Mouse (Mus musculus): ENCODE data around the gene Xrcc3.
A peak's percentile ranks its signal among the peaks of the same experiment; 100 is the strongest.

Gene Xrcc3

GRCm38 (mm10) chr12:111814769-111815762, 1.4 kb upstream of the Xrcc3 start:
- DNase-seq, result peak; percentile 47

GRCm38 (mm10) chr12:111813111-111813765, 435 bp downstream of the Xrcc3 start:
- no peak for DNase-seq

- DNase-seq, result no peak
Measured at GRCm38 (mm10) chr12:111812611-111813010, 1.1 kb downstream of the Xrcc3 start.

GRCm38 (mm10) chr12:111812075-111812474, 1.6 kb downstream of the Xrcc3 start:
- no peak for DNase-seq

GRCm38 (mm10) chr12:111809762-111810161, 3.9 kb downstream of the Xrcc3 start:
- peak; percentile 76 for DNase-seq

GRCm38 (mm10) chr12:111808775-111809174, 4.9 kb downstream of the Xrcc3 start:
- no peak for DNase-seq

DNA sequence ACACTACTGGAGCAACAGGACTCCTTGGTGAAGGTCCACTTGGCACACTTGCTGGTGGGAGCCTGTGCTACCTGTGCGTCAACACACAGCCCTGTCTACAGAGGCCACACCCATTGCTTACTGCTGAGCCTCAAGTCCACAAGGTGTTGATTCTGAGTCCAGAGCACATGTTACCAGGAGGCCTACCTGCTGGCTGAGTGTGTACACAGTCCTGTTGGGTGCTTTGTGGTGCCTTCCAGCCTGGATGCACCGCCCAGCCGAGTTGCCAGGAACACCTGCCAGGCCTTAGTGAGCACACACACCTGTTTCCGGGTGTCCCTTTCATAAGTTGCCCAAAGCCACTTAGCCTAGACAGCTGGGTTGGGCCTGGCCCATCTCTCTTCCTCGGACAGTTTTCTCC, 10.1 kb downstream of the Xrcc3 start:
- no peak for DNase-seq

- peak; percentile 47 for DNase-seq
Measured at GRCm38 (mm10) chr12:111800459-111801183, 13.1 kb downstream of the Xrcc3 start.

DNA sequence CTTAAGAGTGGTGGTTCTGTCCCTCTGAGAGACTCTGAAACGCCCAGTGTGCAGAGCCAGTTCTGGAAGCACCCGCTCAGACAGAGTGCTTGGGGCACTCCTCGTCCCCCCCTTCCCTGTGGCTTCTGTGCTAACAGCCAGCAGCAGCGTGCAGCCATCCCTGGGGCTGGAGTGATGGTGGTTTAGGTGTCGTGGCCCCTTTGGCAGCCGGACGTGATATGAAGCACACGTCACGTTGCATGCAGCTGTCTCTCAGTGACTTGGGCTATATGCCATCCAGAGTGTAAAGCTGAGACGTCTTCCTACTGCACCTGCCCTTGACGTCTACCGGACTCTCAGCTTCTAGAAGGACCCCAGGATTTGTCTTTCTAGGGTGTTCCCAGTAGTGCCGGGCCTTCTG, 15.2 kb downstream of the Xrcc3 start:
- no peak for DNase-seq

DNA sequence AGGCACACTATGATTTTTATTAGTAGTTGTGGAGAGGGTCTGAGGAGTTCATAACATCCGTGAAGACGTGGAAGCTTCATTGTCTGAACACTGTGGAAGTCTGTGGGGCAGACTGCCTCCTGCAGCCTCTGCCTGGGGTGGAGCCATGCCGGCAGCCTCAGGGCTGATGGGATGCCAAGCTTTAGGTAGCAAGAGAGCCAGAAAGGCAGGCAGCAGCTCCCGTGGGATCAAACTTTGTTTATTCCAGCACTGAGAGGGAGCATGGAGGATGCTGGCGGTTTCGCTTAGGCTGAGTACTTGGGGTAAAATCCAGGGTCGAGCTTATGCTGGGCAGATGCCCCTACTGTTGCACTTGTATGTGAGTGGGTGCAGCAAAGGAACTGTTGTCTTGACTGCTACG, 16.4 kb downstream of the Xrcc3 start:
- no peak for DNase-seq

- peak; percentile 64 for DNase-seq
Measured at GRCm38 (mm10) chr12:111795180-111795895, 18.3 kb downstream of the Xrcc3 start.

DNA sequence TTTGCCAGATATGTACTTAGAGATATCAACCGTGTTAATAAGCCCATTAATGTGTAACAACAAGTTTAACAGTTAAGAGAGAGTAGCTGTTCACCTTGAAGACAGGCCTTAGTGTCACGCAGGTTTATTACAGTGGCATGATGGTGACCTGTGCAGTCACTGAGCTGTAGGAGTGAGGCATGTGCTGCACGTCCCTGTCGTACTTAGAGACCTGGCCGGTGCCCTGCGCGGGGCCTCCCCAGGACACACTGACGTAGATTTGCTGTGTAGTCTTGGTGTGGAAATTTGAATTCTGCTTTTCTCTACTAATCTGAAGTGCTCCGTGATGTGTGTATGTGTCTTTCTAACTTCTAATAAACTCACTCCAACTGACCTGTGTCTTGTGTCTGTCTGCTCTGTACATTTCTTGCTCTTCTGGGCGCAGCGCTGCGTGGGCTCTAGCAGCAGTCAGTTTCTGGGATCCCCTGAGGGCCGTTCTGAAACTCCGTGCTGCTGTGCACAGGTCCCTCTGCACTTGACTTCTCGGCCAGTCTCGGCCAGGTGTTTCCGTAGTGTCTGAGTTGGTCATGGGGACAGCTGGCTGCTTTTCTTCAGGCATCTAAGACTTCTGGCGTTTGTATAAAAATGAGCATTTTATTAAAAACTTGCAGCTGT, 19.0 kb downstream of the Xrcc3 start:
- no peak for DNase-seq

GRCm38 (mm10) chr12:111794102-111794501, 19.6 kb downstream of the Xrcc3 start:
- DNase-seq, result peak; percentile 79

- DNase-seq, result no peak
Measured at GRCm38 (mm10) chr12:111791474-111792104, 22.1 kb downstream of the Xrcc3 start.

GRCm38 (mm10) chr12:111790631-111791030, 23.0 kb downstream of the Xrcc3 start:
- DNase-seq, result no peak

DNA sequence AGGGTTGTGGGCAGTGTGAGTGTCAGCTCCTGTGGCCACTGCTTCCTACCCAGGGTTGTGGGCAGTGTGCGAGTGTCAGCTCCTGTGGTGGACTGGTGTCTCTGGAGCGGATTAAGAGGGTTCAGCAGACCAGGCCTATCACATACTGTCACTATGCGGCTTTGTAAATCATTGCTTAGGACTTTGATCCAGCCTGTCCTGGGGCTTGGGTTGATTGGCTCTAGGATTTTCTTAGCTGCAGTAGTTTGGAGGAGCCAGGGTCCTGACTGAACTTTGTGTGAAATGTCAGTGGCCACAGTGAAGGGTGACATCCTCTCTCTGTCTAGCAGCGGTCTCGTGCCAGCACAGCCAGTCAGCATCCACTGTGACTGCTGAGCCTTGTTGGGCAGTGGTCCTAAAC, 23.6 kb downstream of the Xrcc3 start:
- peak; percentile 61 for DNase-seq

GRCm38 (mm10) chr12:111787015-111787414, 26.7 kb downstream of the Xrcc3 start:
- DNase-seq, result no peak

DNA sequence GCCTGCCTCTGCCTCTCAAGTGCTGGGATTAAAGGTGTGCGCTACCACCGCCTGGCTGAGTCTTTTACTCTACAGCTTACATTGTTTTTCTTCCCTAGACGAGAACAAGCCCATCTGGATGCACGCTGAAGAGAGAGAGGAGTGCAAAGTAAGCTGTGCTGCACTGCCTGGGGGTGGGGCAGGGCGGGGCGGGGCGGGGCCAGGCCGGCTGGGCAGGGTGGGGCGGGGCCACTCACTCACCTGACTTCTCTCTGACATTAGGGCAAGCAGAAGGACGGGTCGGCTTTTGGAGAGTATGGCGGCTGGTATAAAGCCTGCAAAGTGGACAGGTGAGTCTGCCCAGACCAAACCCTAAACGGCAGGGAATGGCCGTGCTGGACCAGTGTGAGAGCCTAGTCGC, 28.5 kb downstream of the Xrcc3 start:
- DNase-seq, result no peak

- no peak for DNase-seq
Measured at GRCm38 (mm10) chr12:111779544-111779943, 34.1 kb downstream of the Xrcc3 start.

DNA sequence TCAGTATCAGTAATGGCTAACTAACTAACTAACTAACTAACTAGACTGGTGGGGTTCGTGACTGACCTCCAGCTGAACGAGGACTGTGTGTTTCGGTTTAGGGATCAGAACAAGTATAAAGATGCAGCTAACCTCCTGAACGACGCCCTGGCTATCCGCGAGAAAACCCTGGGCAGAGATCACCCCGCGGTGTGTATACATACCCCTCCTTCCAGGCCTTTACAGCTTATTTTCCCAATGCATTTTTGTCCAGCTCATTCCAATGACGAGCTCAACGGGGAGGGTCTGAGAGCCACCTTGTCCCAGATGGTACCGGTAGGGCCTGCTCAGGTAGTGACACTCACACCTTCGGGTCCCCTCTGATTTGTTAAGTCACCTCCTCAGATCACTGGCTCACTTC, 35.8 kb downstream of the Xrcc3 start:
- DNase-seq, result no peak

DNA sequence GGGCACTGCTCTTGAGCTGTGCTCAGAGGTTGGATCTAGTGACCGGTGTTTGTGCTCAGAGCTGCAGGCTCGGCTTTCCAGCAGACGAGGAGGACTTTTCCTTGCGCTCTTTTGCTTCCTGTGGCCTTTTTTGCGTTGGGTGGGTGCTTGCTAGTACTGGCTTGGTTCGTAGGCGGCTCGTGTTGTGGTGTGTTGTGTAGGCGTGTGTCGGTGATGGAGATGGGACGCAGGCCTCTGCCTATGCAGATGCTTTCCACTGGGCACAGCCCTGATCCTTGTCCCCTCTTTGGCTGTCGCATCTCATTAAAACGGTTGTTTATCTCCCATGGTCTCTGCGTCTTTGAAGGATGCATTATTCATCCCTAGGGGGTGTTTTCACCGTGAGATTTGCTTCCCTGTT, 38.8 kb downstream of the Xrcc3 start:
- no peak for DNase-seq

- DNase-seq, result no peak
Measured at GRCm38 (mm10) chr12:111774156-111774555, 39.5 kb downstream of the Xrcc3 start.

Data from kidney, adult 18-20 months (tissue).